8 mouse cellular contexts compared by ENCODE assay signal in genomic region chr6:30694209-30694608, GRCm38 (mm10). TPM values are rescaled to one million over a fixed set of nuclear protein-coding genes. Genes with fewer than 3 reads are reported as not detected.
DNase-seq lines count a peak whose midpoint lies in the region; ATAC-seq and TF ChIP-seq lines count a peak whose summit lies in the region.

No protein-coding gene starts in this region.

- H3K36me3 ChIP-seq in lung, postnatal 0 days (ENCODE audit: insufficient read depth, low read length) = no peaks in the 10 kb centered on the region
- no peaks in the 10 kb centered on the region for H3K36me3 ChIP-seq in embryonic facial prominence, embryonic 12.5 days
- no peaks in the 10 kb centered on the region for H3K36me3 ChIP-seq in intestine, postnatal 0 days (ENCODE audit: control insufficient read depth, insufficient read depth)
- no peaks in the 10 kb centered on the region for H3K36me3 ChIP-seq in neural tube, embryonic 12.5 days

- H3K4me1 ChIP-seq in lung, postnatal 0 days (ENCODE audit: insufficient read depth, low read depth, low read length) = peaks cover 5% of the 10 kb centered on the region; the same call in 1 of the 2 replicates
- peaks cover 10% of the 10 kb centered on the region for H3K4me1 ChIP-seq in embryonic facial prominence, embryonic 12.5 days
- peaks cover 6% of the 10 kb centered on the region; the same call in 1 of the 2 replicates for H3K4me1 ChIP-seq in intestine, postnatal 0 days (replicated peaks; ENCODE audit: control insufficient read depth, insufficient read depth, low read length)
- peaks cover 13% of the 10 kb centered on the region; the same call in 1 of the 2 replicates for H3K4me1 ChIP-seq in neural tube, embryonic 12.5 days

- 44% methylated on average over 6 of the region's 6 CpGs for WGBS in lung, postnatal 0 days
- 42% methylated on average over 6 of the region's 6 CpGs for WGBS in embryonic facial prominence, embryonic 12.5 days
- WGBS in intestine, postnatal 0 days = 44% methylated on average over 6 of the region's 6 CpGs
- 38% methylated on average over 6 of the region's 6 CpGs for WGBS in neural tube, embryonic 12.5 days

- peak overlapping the region; percentile 56; the same call in 1 of the 2 replicates for H3K4me3 ChIP-seq in lung, postnatal 0 days (ENCODE audit: low read depth, low read length)
- H3K4me3 ChIP-seq in embryonic facial prominence, embryonic 12.5 days = no peak overlapping the region
- H3K4me3 ChIP-seq in intestine, postnatal 0 days (ENCODE audit: low read depth, low read length) = peak overlapping the region; percentile 69; the same call in 1 of the 2 replicates
- peak overlapping the region; percentile 48; the same call in 1 of the 2 replicates for H3K4me3 ChIP-seq in neural tube, embryonic 12.5 days

- no peak overlapping the region for H3K27ac ChIP-seq in lung, postnatal 0 days (ENCODE audit: low read length)
- peak overlapping the region; percentile 84 for H3K27ac ChIP-seq in embryonic facial prominence, embryonic 12.5 days
- no peak overlapping the region for H3K27ac ChIP-seq in intestine, postnatal 0 days (ENCODE audit: low read depth, low read length)
- no peak overlapping the region for H3K27ac ChIP-seq in neural tube, embryonic 12.5 days

- TF ChIP-seq EP300 in lung, postnatal 0 days (IDR thresholded peaks at IDR 0.05) = no peak

- H3K27me3 ChIP-seq in lung, postnatal 0 days (replicated peaks; ENCODE audit: insufficient read depth, low read length) = no peaks in the 10 kb centered on the region
- no peaks in the 10 kb centered on the region for H3K27me3 ChIP-seq in embryonic facial prominence, embryonic 12.5 days
- no peaks in the 10 kb centered on the region for H3K27me3 ChIP-seq in intestine, postnatal 0 days (replicated peaks; ENCODE audit: control insufficient read depth, insufficient read depth, low read length)
- no peaks in the 10 kb centered on the region for H3K27me3 ChIP-seq in neural tube, embryonic 12.5 days (replicated peaks)

- no peak for DNase-seq in lung, postnatal 0 days (ENCODE audit: low spot score)
- DNase-seq in lung, postnatal 14 days = no peak
- no peak for DNase-seq in right cerebral cortex, postnatal 4 days
- no peak for DNase-seq in testis, postnatal 10 days (ENCODE audit: low spot score)

- H3K4me2 ChIP-seq in lung, postnatal 0 days (replicated peaks; ENCODE audit: low read depth, low read length) = peak overlapping the region; percentile 56
- peak overlapping the region; percentile 49 for H3K4me2 ChIP-seq in embryonic facial prominence, embryonic 12.5 days (replicated peaks)
- H3K4me2 ChIP-seq in intestine, postnatal 0 days (replicated peaks; ENCODE audit: low read depth) = peak overlapping the region; percentile 74
- peak overlapping the region; percentile 57 for H3K4me2 ChIP-seq in neural tube, embryonic 12.5 days (replicated peaks)

- H3K9ac ChIP-seq in lung, postnatal 0 days (replicated peaks; ENCODE audit: low read depth) = no peak overlapping the region
- H3K9ac ChIP-seq in embryonic facial prominence, embryonic 12.5 days = 0 out of 2 replicates have a peak overlapping the region, but pooled peaks have one; percentile 24
- H3K9ac ChIP-seq in intestine, postnatal 0 days (ENCODE audit: low read depth, low read length) = no peak overlapping the region
- H3K9ac ChIP-seq in neural tube, embryonic 12.5 days = no peak overlapping the region

- H3K9me3 ChIP-seq in lung, postnatal 0 days (ENCODE audit: low read length) = no peaks in the 10 kb centered on the region
- H3K9me3 ChIP-seq in embryonic facial prominence, embryonic 12.5 days = no peaks in the 10 kb centered on the region
- no peaks in the 10 kb centered on the region for H3K9me3 ChIP-seq in intestine, postnatal 0 days (ENCODE audit: control insufficient read depth)
- H3K9me3 ChIP-seq in neural tube, embryonic 12.5 days = no peaks in the 10 kb centered on the region

- ATAC-seq in lung, postnatal 0 days = no peak
- ATAC-seq in embryonic facial prominence, embryonic 12.5 days (ENCODE audit: insufficient number of reproducible peaks, insufficient read depth, low FRiP score, low TSS enrichment) = no peak
- ATAC-seq in intestine, postnatal 0 days = no peak
- ATAC-seq in neural tube, embryonic 12.5 days (ENCODE audit: low FRiP score, low read depth) = no peak
- ATAC-seq in megakaryocyte-erythroid progenitor cell, adult 5-6 weeks (replicated peaks; ENCODE audit: low FRiP score, low TSS enrichment, poor library complexity, severe bottlenecking) = no peak

- no peak for TF ChIP-seq CTCF in lung, postnatal 0 days (IDR thresholded peaks at IDR 0.05)
- no peak for TF ChIP-seq CTCF in intestine, postnatal 0 days (IDR thresholded peaks at IDR 0.05; ENCODE audit: low read depth)

RNA-seq across cellular contexts. Expression of gene Cep41, which starts 0.7 kb away (rescaled TPM):
- 6.1 and 6.3 TPM in 2 replicates for polyA plus RNA-seq in lung, postnatal 0 days (2015; fragmentation: Nextera tagmentation; extraction: Ambion mirVana)
- polyA plus RNA-seq in embryonic facial prominence, embryonic 12.5 days (2016; fragmentation: Nextera tagmentation; extraction: Ambion mirVana) = 23.8 and 26.3 TPM in 2 replicates
- 3.7 and 4.4 TPM in 2 replicates for polyA plus RNA-seq in intestine, postnatal 0 days (2015; fragmentation: Nextera tagmentation; extraction: Ambion mirVana)
- polyA plus RNA-seq in neural tube, embryonic 12.5 days (2016; fragmentation: Nextera tagmentation; extraction: Ambion mirVana) = 17.9 and 21.6 TPM in 2 replicates
- total RNA-seq in megakaryocyte-erythroid progenitor cell, adult 5-6 weeks (2014; fragmentation: Nextera tagmentation) = 17.9 and 22.2 TPM in 2 replicates
- total RNA-seq in megakaryocyte-erythroid progenitor cell, adult 5-6 weeks (2017) = 11.7 and 12.0 TPM in 2 replicates

RNA-seq across cellular contexts. Expression of gene Mest, which starts 29.1 kb away (rescaled TPM):
- 436 and 472 TPM in 2 replicates for polyA plus RNA-seq in lung, postnatal 0 days (2015; fragmentation: Nextera tagmentation; extraction: Ambion mirVana)
- 1,207 and 1,222 TPM in 2 replicates for polyA plus RNA-seq in embryonic facial prominence, embryonic 12.5 days (2016; fragmentation: Nextera tagmentation; extraction: Ambion mirVana)
- polyA plus RNA-seq in intestine, postnatal 0 days (2015; fragmentation: Nextera tagmentation; extraction: Ambion mirVana) = 145 and 156 TPM in 2 replicates
- polyA plus RNA-seq in neural tube, embryonic 12.5 days (2016; fragmentation: Nextera tagmentation; extraction: Ambion mirVana) = 777 and 779 TPM in 2 replicates
- not detected in 2 replicates for total RNA-seq in megakaryocyte-erythroid progenitor cell, adult 5-6 weeks (2014; fragmentation: Nextera tagmentation)
- 0.94 TPM in 1 of 2 replicates, not detected in the other for total RNA-seq in megakaryocyte-erythroid progenitor cell, adult 5-6 weeks (2017)

RNA-seq across cellular contexts. Expression of gene Cpa1, which starts 55.2 kb away (rescaled TPM):
- 8.8 and 11.2 TPM in 2 replicates for polyA plus RNA-seq in lung, postnatal 0 days (2015; fragmentation: Nextera tagmentation; extraction: Ambion mirVana)
- polyA plus RNA-seq in embryonic facial prominence, embryonic 12.5 days (2016; fragmentation: Nextera tagmentation; extraction: Ambion mirVana) = 0.22 and 0.29 TPM in 2 replicates
- polyA plus RNA-seq in intestine, postnatal 0 days (2015; fragmentation: Nextera tagmentation; extraction: Ambion mirVana) = 3.5 and 4.1 TPM in 2 replicates
- 0.18 and 0.37 TPM in 2 replicates for polyA plus RNA-seq in neural tube, embryonic 12.5 days (2016; fragmentation: Nextera tagmentation; extraction: Ambion mirVana)
- total RNA-seq in megakaryocyte-erythroid progenitor cell, adult 5-6 weeks (2014; fragmentation: Nextera tagmentation) = not detected in 2 replicates
- total RNA-seq in megakaryocyte-erythroid progenitor cell, adult 5-6 weeks (2017) = not detected in 2 replicates
